Mouse (Mus musculus) MEL (cell line): ENCODE results near the gene Gnai2. TPM values are rescaled to one million over a fixed set of nuclear protein-coding genes. Genes with fewer than 3 reads are reported as not detected.
A peak's percentile ranks its signal among the peaks of the same experiment; 100 is the strongest.

Source experiments
- DNase-seq: peaks from one replicate; pipeline ENCODE4 v3.0.0; 2011; ENCODE audit warnings: low read depth, low spot score
- H3K27ac ChIP-seq: 2 replicates; pipeline ENCODE4 v1.5.1; 2012; ENCODE audit warnings: low read depth, mild to moderate bottlenecking, control low read depth, low read length, moderate library complexity; ENCODE audit not compliant: control insufficient read depth
- H3K27me3 ChIP-seq, 2 experiments: fragments of 150-350 bp in 1 of 2; sonication (generic) in 1 of 2; 2 replicates each; pipeline ENCODE4 v1.6.1; 2012; ENCODE audit warnings: low read length in 2 of 2, mild to moderate bottlenecking in 2 of 2, improper control_type of control experiment in 1 of 2, moderate library complexity in 1 of 2; ENCODE audit not compliant: insufficient read depth in 2 of 2, control insufficient read depth in 1 of 2
- H3K36me3 ChIP-seq, 2 experiments: 2 replicates each; pipeline ENCODE4 v1.6.1; 2012 to 2014; ENCODE audit warnings: low read length in 2 of 2, improper control_type of control experiment in 1 of 2, inconsistent platforms in 1 of 2, mild to moderate bottlenecking in 1 of 2; ENCODE audit not compliant: insufficient read depth in 2 of 2, control insufficient read depth in 1 of 2
- H3K4me1 ChIP-seq, 2 experiments: fragments of 150-350 bp in 1 of 2; sonication (generic) in 1 of 2; 2 replicates each; pipeline ENCODE4 v1.6.1; 2012; ENCODE audit warnings: low read length in 2 of 2, improper control_type of control experiment in 1 of 2, mild to moderate bottlenecking in 1 of 2; ENCODE audit not compliant: insufficient read depth in 2 of 2, control insufficient read depth in 1 of 2
- H3K4me3 ChIP-seq, 2 experiments: fragments of 150-350 bp in 1 of 2; sonication (generic) in 1 of 2; 2 replicates each; pipeline ENCODE4 v1.5.1; 2012; ENCODE audit warnings: low read depth in 2 of 2, low read length in 2 of 2, mild to moderate bottlenecking in 2 of 2, moderate library complexity in 2 of 2, control low read depth in 1 of 2, improper control_type of control experiment in 1 of 2; ENCODE audit not compliant: control insufficient read depth in 1 of 2, insufficient read depth in 1 of 2
- H3K79me2 ChIP-seq: 2 replicates; pipeline ENCODE4 v1.6.1; 2012; ENCODE audit warnings: mild to moderate bottlenecking, low read length, moderate library complexity; ENCODE audit not compliant: control insufficient read depth, poor library complexity, insufficient read depth
- H3K9ac ChIP-seq: 2 replicates; pipeline ENCODE4 v1.6.1; 2012; ENCODE audit warnings: low read depth, mild to moderate bottlenecking, control low read depth, low read length, moderate library complexity; ENCODE audit not compliant: control insufficient read depth, poor library complexity, severe bottlenecking
- H3K9me3 ChIP-seq: fragments of 150-350 bp; sonication (generic); replicated peaks from 2 replicates; pipeline ENCODE4 v1.6.1; 2012; ENCODE audit warnings: mild to moderate bottlenecking, low read length, improper control_type of control experiment, moderate library complexity; ENCODE audit not compliant: insufficient read depth
- CHD2 ChIP-seq: IDR thresholded peaks from 2 replicates; pipeline ENCODE4 v1.6.1; 2011; ENCODE audit warnings: low read length, improper control_type of control experiment
- E2F4 ChIP-seq: IDR thresholded peaks from 2 replicates; pipeline ENCODE4 v1.6.1; 2011; ENCODE audit warnings: low read depth, low read length, improper control_type of control experiment, borderline replicate concordance
- EP300 ChIP-seq, 2 experiments: IDR thresholded peaks; 2 replicates each; pipeline ENCODE4 v1.6.1; 2011; ENCODE audit warnings: improper control_type of control experiment in 2 of 2, low read length in 2 of 2, low read depth in 1 of 2, mild to moderate bottlenecking in 1 of 2
- MAZ ChIP-seq: IDR thresholded peaks from 2 replicates; pipeline ENCODE4 v1.6.1; 2012; ENCODE audit warnings: low read depth, mild to moderate bottlenecking, inconsistent platforms, low read length, improper control_type of control experiment
- NELFE ChIP-seq: IDR thresholded peaks from 2 replicates; pipeline ENCODE4 v1.6.1; 2011; ENCODE audit warnings: low read depth, low read length, improper control_type of control experiment
- RAD21 ChIP-seq: IDR thresholded peaks from 2 replicates; pipeline ENCODE4 v1.6.1; 2011; ENCODE audit warnings: mild to moderate bottlenecking, low read depth, low read length, improper control_type of control experiment
- USF1 ChIP-seq: IDR thresholded peaks from 2 replicates; pipeline ENCODE4 v1.6.1; 2014; ENCODE audit warnings: low read depth, mild to moderate bottlenecking, inconsistent platforms, low read length, improper control_type of control experiment, moderate library complexity
- ZC3H11A ChIP-seq: IDR thresholded peaks from 2 replicates; pipeline ENCODE4 v1.6.1; 2012; ENCODE audit warnings: low read depth, mild to moderate bottlenecking, inconsistent platforms, low read length, improper control_type of control experiment
- ZKSCAN1 ChIP-seq: IDR thresholded peaks from 2 replicates; pipeline ENCODE4 v1.6.1; 2012; ENCODE audit warnings: low read depth, mild to moderate bottlenecking, inconsistent platforms, low read length, improper control_type of control experiment, moderate library complexity
- ZNF384 ChIP-seq: IDR thresholded peaks from 2 replicates; pipeline ENCODE4 v1.6.1; 2012; ENCODE audit warnings: low read depth, mild to moderate bottlenecking, inconsistent platforms, low read length, improper control_type of control experiment
- polyA plus RNA-seq, 2 experiments: library from polyadenylated mRNA; stranded (reverse) in 1 of 2; unstranded in 1 of 2; fragments of >175 nt in 1 of 2; fragments of >200 nt in 1 of 2; gene quantifications; 2 replicates each; pipeline versions ENCODE4 v1.2.1 to v1.2.4; 2012; ENCODE audit warnings: low replicate concordance in 2 of 2, low read depth in 1 of 2; ENCODE audit not compliant: insufficient read length in 2 of 2, insufficient read depth in 1 of 2, missing spikeins in 1 of 2
- total RNA-seq: library from RNA; depleted of rRNA; stranded (reverse); fragments of 300-350 nt; gene quantifications from 2 replicates; pipeline ENCODE4 v1.2.3, GENCODE M21; 2012

Gnai2 gene
- total and polyA plus RNA-seq, 3 experiments = 129 to 335 (median 137) TPM

DNA sequence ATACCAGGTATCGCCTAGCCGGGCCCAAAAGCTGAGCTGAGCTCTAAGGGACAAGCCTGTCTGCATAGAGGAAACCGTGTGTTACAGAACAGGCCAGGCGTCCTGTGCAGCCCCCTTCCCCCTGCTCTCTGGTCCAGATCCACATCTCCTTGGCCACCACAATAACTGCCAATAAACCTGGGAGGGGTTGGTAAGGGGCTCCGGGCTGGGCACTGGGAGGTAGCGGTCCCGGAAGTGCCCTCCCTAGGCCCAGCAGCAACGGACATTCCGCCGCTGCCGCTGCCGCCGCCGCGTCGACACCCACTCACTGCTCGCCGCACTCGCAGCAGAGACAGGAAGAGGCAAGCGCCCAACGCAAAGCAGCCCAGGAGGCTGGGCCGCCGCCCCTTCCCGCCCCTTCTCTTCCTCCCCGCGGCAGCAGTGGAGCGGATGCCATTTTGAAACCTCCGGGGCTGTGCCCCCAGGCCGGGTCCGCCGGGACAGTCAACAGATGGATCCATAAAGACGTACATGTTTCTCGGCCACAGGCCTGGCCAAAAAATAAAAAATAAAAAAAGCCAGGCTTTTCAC lies 2.0 kb downstream of the Gnai2 start (continued):
- TF ChIP-seq EP300 (IDR thresholded peaks at IDR 0.05; ENCODE audit: low read depth in 1 of 2, low read length in 2 of 2) (peak in 1 of 2 experiments; percentile 38; a peak in 1 of 4 replicates), ZC3H11A (no peak), MAZ (no peak)

DNA sequence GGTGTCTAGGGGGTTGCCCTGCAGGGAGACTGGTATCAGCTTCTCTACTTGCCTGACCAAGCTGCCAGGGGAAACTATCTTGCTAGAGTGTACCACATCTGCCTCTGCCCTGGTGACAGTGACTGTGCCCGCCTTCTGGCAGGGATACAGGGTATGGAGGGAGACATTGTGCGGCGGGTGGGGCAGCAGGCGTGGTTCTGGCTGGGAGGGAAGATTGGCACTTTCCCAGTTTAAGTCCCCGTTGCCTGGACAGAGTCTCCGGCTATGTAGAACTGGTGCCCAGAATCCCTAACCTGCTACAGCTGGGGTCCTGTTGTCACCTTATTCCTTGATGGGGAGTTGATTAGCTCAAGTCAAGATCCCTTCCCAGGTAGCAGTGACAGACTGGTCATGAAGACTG lies 2.7 kb downstream of the Gnai2 start:
- peak overlapping the region; percentile 94 for H3K27ac ChIP-seq
- peaks cover 5 to 27% of the 10 kb centered on the region in 2 experiments; a peak in 3 of 4 replicates for H3K4me1 ChIP-seq
- H3K4me3 ChIP-seq = peak overlapping the region; percentile 73 to 88; a peak in 3 of 4 replicates
- peak overlapping the region; percentile 98 for H3K9ac ChIP-seq
- peaks cover 0 to 19% of the 10 kb centered on the region in 2 experiments; a peak in 2 of 4 replicates for H3K36me3 ChIP-seq
- DNase-seq = peak; percentile 45
- no peaks in the 10 kb centered on the region for H3K27me3 ChIP-seq
- peaks cover 56% of the 10 kb centered on the region for H3K79me2 ChIP-seq
- TF ChIP-seq USF1 (no peak), ZC3H11A (no peak), RAD21 (no peak)
- H3K9me3 ChIP-seq = no peaks in the 10 kb centered on the region

DNA sequence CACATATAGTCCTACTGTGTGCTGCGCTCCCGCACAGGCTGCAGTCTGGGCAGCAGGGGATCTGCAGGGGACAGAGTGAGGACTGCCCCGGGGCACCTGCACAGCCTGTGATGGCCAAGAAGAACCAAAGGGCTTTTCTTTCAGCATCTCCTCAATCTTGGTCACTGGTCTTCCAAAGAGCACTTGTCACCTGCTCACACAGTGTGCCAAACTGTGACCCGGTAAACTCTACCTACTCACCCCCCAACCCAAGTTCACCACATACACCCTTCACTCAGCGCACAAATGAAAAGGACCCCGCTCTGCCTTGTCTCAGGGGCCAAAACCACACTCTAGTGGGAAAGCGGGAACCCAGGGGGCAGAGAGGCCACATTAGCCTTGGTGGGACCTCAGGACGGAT lies 3.3 kb downstream of the Gnai2 start:
- DNase-seq = no peak
- Histone ChIP-seq H3K4me1 (peaks cover 5 to 27% of the 10 kb centered on the region in 2 experiments; a peak in 3 of 4 replicates), H3K9ac (no peak overlapping the region), H3K36me3 (peaks cover 0 to 19% of the 10 kb centered on the region in 2 experiments; a peak in 2 of 4 replicates), H3K9me3 (no peaks in the 10 kb centered on the region), H3K27ac (peak overlapping the region; percentile 16; the same call in 1 of the 2 replicates), H3K4me3 (no peak overlapping the region), H3K27me3 (no peaks in the 10 kb centered on the region), H3K79me2 (peaks cover 60% of the 10 kb centered on the region)
- TF ChIP-seq ZKSCAN1 (peak; percentile 88; the same call in 1 of the 2 replicates), CHD2 (no peak)

DNA sequence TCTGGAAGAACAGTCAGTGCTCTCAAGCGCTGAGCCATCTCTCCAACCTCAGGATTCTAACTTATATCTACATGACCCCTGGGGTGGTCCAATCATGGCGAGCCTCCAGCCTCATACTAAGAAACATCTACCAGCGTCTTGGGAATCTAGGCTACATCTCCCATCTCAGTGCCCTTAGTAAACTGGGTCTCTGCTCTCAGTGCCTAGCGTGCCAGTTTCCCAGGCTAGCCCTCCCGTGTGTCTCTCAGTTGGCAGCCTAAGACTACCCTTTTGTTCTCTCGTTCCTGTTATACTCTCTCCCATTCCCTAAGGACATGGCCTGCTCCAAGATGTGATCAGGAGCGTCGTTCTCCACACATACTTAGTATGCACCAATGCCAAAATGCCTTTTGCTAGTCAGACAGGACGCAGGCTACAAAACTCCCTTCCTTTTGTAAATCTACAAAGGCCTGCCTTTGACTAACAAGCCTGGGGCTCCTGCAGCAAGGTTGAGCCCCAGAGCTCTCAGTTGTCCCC lies 3.8 kb downstream of the Gnai2 start:
- Histone ChIP-seq H3K4me3 (no peak overlapping the region), H3K4me1 (peaks cover 5 to 27% of the 10 kb centered on the region in 2 experiments; a peak in 3 of 4 replicates), H3K36me3 (peaks cover 0 to 19% of the 10 kb centered on the region in 2 experiments; a peak in 2 of 4 replicates), H3K9me3 (no peaks in the 10 kb centered on the region), H3K9ac (no peak overlapping the region), H3K27me3 (no peaks in the 10 kb centered on the region), H3K27ac (no peak overlapping the region), H3K79me2 (peaks cover 65% of the 10 kb centered on the region)
- TF ChIP-seq NELFE (no peak), ZNF384 (no peak), E2F4 (no peak)
- no peak for DNase-seq
